Mouse (Mus musculus): ENCODE results near the gene Casp7.

Gene Casp7

DNA sequence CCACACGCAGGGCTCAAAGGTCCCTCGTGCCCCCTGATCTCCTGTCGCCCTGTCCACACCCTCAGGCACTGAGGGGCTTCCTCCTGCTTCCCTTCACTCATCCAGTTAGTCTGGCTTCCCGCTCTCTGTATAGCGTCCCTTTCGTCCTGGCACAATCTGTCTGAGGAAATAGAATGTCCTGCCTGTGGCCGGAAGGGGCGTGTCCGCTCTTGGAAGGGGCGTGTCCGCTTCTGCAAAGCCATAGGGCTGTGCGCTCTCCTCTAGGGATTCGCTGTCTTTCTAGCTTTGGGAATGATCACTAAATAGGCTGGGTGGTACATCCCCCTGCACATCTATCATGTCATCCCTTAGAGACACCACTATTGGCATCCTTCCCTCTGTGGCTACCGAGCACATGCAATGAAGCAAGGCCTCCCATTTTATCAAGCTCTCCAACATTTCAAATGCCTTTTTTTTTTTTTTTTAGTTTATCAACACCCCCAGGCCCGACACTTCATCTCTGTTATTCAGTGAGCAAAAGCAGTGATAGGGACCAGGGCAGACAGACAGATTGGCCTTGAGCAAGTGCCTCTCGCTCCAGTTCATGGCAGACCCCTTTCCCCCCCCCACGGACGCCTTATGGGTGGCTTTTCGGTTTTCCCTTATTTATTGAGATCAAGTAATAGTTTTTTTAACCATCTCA, 78.1 kb downstream of the Casp7 start:
- DNase-seq = no peak

DNA sequence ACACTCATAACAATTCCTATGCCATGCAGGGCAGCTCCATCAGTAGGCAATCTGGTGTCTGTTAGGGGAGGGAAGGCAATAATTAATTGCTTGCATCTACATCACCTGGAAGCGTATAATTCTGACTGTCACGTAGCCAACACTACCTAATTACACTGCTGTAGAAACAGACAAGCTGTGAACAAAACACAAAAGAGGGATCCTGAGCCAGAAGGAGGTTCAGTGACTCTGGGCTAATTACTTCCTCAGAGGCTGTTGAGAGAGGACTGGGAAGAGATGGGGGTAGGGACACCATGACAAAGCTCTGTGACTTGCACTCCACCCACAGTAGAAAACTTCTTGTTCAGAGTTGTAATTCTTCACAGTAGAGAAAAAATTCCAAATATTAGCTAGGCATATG, 79.6 kb downstream of the Casp7 start:
- no peak for DNase-seq

DNA sequence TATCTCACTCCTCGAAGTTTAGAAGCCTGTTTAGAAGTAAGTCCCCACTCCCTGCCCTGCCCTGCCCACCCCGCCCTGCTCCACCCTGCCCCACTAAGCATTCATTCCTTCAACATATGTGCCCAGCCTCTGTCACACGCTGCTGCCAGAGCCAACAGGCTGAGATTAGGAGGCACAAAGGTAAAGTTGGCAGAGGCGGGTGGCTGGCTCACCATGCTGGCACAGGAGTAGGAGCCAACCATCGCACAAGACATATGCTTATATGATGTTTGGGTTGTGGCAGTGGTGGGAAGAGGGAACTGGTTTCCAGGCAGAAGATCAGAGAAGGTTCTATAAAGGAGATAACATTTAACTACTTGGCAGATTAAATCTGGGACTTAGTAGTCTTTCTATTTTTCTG, 80.3 kb downstream of the Casp7 start:
- DNase-seq = no peak

DNA sequence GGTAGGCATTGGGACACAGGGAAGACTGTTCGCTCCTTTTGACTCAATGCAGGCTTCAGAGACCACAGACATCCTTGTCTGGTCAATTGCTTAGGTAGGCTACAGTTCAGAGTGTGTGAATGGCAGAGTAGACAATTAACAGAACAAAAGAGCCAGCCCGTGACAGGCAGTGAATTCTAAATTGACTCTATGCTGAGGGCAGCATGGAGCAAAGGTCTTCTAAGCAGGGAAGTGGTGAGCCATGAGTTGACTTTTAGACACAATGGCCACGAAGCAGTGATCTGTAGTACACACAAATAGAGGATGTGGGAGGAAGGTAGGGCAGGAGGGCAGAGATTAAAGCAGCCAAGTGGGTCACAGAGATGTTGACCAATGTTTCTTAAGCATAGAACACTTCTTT, 80.9 kb downstream of the Casp7 start:
- DNase-seq = no peak

DNA sequence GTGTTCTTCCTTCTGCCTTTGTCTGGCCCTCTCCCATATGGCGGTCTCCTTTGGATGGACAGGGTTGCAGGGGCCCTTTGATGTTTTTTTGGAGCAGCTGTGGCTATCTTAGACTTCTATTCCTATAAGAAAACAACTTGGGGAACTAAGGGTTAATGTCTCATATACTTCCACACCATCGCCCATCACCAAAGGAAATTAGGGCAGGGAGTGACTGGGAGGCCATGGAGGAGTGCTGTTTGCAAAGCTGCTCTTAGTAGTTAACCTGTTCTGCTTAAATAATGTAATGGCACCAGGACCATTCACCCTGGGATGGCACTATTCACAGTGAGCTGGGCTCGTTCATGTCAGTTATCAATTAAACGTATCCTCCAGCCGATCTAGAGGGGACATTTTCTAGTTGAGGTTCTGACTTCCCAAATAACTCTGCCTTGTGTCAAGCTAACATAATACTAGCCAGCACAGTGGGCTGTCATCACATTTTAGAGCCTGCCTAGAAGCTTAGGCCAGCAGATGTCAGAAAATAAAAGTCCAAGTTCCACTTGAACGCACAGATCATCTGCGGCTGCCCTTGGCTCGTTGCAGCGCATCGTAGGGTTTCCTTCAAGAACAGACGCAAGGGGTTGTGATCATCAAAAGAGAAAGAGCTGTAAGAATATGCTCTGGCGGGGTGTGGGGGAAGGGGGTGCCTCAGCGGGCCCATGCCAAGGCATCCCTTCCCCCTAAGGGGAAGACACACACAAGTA, 87.9 kb downstream of the Casp7 start:
- no peak for DNase-seq

DNA sequence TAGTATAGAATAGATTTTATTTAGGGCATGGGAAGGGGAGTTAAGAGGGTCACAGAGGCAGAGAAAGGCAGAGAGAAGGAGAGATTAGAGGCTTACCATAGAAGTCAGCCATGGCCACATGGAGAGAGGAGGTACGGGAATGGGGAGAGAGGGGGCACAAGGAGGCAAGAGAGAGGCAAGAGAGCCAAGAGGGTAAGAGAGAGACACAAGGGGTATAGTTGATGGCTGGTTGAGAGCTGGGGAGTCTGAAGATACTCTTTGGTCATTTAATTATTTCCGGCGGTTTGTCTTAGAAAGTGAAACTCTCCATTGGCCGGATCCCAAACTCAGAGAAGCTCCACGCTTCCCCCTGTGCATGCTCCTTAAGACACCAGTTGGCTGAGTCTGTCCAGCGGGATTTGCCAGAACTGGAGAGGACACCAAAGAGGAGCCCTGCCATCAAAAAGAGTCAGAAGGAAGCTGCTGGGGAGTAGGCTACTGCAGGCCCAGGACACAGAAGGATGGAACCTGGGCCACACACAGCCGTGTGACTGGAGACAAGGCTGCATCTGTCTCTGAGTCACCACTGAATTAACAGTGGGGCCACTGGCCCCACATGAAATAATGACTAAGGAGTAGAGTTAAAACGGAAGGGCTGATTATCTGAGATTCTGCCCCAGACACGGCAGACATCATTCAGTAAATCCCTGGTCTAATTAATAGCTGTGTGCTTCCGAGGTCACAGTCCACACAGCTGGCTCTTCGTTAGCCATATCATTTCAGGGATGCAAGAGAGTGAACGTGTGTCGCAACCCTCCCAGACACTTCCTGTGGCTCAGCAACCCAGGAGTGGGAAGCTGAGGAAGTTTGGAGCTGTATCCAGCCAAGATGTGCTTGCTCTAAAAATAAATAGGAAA, 88.7 kb downstream of the Casp7 start:
- DNase-seq = no peak

DNA sequence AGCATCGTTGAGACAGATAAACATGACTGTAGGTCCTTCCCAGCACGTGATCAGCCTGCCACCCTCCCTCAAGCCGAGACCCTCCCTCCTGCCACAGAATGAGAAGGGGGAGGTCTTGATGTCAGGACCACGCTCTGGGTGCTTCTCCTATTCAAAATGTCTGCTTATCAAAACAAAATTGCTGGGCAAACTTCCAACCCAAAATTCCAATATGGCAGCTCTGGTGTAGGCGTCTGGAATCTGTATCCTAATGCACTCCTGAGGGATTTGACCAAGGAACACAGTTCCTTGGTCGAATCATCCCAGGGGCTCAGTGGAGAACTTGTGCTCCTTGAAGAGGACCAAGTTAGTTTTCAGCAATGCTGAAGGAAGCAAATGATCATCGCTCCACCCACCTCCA, 90.0 kb downstream of the Casp7 start:
- no peak for DNase-seq

DNA sequence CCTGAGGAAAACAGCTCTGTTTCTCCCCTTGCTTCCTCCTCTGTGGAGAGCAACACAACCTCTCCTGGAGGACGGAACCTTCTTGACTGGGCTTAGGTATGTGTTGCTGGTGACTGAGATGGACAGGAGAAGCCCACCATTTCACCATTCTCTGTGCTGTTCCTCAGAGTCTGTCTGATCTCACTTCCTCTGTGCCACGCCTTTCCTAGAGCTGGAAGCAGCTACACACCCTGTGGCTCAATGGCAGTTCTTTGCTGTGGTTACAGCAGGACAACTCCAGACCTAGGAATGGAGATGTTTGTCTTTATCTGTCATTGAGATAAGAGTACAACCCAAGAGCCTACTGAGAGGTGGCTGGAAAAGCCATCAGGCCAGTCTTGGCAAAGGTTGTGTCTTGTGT, 90.4 kb downstream of the Casp7 start:
- no peak for DNase-seq

DNA sequence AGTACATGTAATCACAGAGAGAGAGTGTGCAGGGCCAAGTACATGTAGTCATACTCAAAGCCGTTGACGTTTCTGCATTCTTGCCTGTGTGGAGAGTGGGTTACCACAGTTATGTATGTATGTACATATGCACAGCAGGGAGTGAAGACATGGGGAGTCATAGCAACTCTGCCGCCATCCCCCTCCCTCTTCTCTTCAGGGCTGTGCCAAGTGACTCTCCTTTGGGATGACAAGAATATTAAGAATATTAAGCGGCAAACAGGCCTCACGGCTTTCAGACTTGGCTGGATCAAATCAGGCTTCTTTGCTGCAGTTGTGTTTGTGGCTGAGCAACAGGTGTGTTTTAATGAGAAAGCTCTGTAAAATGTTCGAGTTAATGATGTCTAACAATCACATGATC, 92.7 kb downstream of the Casp7 start:
- DNase-seq = no peak
